Mouse (Mus musculus) T-cell, adult 66 days (primary cell): ENCODE results near the gene Knop1. TPM values are rescaled to one million over a fixed set of nuclear protein-coding genes. Genes with fewer than 3 reads are reported as not detected.

ENCODE experiments used
- total RNA-seq, 2 experiments: library from RNA; stranded (reverse); gene quantifications; 3 replicates in 1 of 2; 4 replicates in 1 of 2; pipeline ENCODE4 v1.2.4; 2023

The Knop1 gene
- total RNA-seq: 10 to 100 TPM; 14.2 to 22.2 TPM

DNA sequence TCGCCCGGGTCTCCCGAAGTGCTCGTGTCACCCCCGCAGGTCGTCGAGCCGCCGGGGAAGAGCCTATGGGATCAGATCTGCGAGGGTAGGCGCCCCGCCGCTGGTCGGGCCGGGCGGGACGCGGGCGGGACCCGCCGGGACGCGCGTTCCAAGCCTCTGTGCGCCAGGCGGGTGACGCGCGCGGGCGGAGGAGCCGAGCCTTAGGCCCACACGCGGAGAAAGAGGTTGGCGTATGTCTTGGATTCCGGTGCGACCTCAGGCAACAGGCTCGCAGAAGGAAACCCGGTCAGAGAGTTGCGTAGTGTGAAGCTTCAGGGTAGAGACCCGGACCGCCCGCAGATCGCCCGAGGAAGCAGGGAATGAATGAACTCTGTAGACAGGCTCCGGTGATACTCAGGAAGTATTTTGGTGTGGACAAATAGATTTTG is at the start of gene Knop1:
Gene Knop1 (minus strand): TSS at position 378 of the 428 bp plus-strand sequence.

DNA sequence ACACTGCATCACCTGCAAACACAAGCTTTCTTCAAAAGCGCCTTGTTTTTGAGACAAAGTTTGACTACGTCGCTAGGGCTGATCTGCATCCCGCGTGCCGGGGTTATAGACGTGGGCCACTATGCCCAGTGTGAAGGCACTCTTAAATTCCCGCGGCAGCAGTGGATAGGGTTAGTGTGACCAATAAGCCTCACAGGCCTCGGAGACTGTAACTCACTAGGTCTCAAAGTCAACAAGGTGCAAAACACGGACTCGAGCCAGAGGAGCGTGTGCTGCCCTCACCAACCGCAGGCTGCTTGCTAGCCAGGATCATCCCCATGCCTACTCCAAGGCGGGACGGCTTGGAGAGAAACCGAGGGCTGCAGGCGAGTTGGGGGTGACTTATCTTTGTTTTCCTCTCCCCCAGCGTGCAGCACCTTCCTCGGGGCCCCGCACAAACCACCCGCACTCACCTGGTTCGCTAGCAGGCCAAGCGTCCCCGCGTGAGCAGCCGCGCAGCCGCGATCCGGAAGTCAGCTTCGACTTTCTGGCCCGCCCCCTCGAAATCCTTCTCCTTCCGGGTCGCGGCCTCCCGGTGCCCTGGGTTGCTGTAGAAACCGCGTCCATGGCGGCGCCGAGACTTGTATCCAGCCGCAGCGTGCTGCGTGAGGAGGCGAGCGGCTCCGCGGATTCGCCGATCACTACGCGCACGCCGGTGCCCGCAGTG is 730 bp downstream of the Knop1 start, which contains the start of gene Iqck:
Gene Iqck (plus strand): TSS at position 582 of the 706 bp plus-strand sequence.

Other genes with a start within 250 kb of the Knop1 start
- 10 to 100 TPM; 33.0 to 35.3 TPM for gene Gde1, start 150.5 kb downstream of the Knop1 start, total RNA-seq
- 1 to 10 TPM; 9.3 to 9.5 TPM for gene Ccp110, start 143.7 kb downstream of the Knop1 start, total RNA-seq
- gene Vps35l, start 116.0 kb downstream of the Knop1 start, total RNA-seq: 10 to 100 TPM; 64.2 to 66.9 TPM
- gene Iqck, start 502 bp downstream of the Knop1 start, total RNA-seq: 1 to 10 TPM; 1.6 to 1.9 TPM
- 10 to 100 TPM; 11.5 to 12.2 TPM for gene Gprc5b, start 139.0 kb upstream of the Knop1 start, total RNA-seq